Mouse (Mus musculus): ENCODE data around the gene Olfr90. TPM values are rescaled to one million over a fixed set of nuclear protein-coding genes. Genes with fewer than 3 reads are reported as not detected.
A peak's percentile ranks its signal among the peaks of the same experiment; 100 is the strongest.

The Olfr90 gene
- total and polyA plus RNA-seq, 3 experiments: not detected

DNA sequence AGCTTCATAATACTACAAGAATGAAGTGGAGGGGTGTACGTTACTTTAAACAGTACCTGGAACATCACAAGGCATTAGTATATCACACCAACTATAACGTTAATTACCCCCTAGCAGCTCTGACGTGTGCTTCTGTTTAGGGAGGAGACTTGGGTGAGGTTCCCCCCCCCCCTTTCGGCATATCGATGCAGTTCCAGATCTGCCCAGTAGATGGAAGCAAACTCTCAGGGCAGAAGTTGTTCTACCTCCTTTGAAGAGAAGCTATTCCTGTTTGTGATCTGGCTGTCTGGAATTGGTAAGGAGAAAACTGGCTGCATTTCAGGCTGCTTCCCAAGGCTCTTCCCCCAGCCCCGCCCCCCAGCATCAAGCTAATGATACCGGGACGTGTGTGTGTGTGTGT, 5.0 kb downstream of the Olfr90 start:
- no peak overlapping the region for H3K4me3 ChIP-seq (replicated peaks in 1 of 3; ENCODE audit: low read depth in 2 of 3, low read length in 2 of 3, poor library complexity in 1 of 3)
- H3K4me1 ChIP-seq (ENCODE audit: control insufficient read depth in 1 of 2, insufficient read depth in 2 of 2): peaks cover 2 to 10% of the 10 kb centered on the region in 2 experiments; a peak in 1 of 4 replicates
- no peak overlapping the region for H3K27ac ChIP-seq (ENCODE audit: insufficient read depth, low read depth)
- H3K9me3 ChIP-seq (replicated peaks; ENCODE audit: low read length): no peaks in the 10 kb centered on the region
- no peak overlapping the region for H3K4me2 ChIP-seq (ENCODE audit: insufficient read depth, low read depth, poor library complexity, severe bottlenecking)
- no peaks in the 10 kb centered on the region for H3K36me3 ChIP-seq (replicated peaks in 1 of 2; ENCODE audit: control insufficient read depth in 1 of 2, insufficient read depth in 1 of 2, low read length in 1 of 2)
- DNase-seq (ENCODE audit: extremely low read depth): peak; percentile 69
- in situ Hi-C loops (cut with MboI; ENCODE audit: low pct_ligation_motif_present, low pct_unique_long_range_greater_than_20kb, low sequenced_read_pairs) (no loop called here), dilution Hi-C loops (cut with MboI; ENCODE audit: extremely low pct_ligation_motif_present, extremely low pct_unique_long_range_greater_than_20kb, low sequenced_read_pairs) (no loop called here)
- no peaks in the 10 kb centered on the region for H3K79me2 ChIP-seq (replicated peaks; ENCODE audit: control insufficient read depth, extremely low read depth, insufficient read depth, poor library complexity, severe bottlenecking)
- H3K9ac ChIP-seq (ENCODE audit: insufficient read depth, low read depth): no peak overlapping the region
- H3K27me3 ChIP-seq (replicated peaks): no peaks in the 10 kb centered on the region
- TF ChIP-seq CTCF (conservative IDR thresholded peaks at IDR 0.05 in 1 of 2, IDR thresholded peaks at IDR 0.05 in 1 of 2; ENCODE audit: low read depth in 2 of 2, low read length in 2 of 2) (peak; percentile 33 to 82; a peak in 2 of 4 replicates), CHD2 (IDR thresholded peaks at IDR 0.05; ENCODE audit: low read length) (no peak), SMC3 (IDR thresholded peaks at IDR 0.05; ENCODE audit: low read depth, low read length) (peak; percentile 66), MAX (IDR thresholded peaks at IDR 0.05; ENCODE audit: low read length) (no peak), MAZ (IDR thresholded peaks at IDR 0.05; ENCODE audit: low read depth, low read length) (peak; percentile 79; the same call in 1 of the 2 replicates), RAD21 (IDR thresholded peaks at IDR 0.05; ENCODE audit: low read depth, low read length) (peak; percentile 69), ZKSCAN1 (IDR thresholded peaks at IDR 0.05; ENCODE audit: borderline replicate concordance, low read depth, low read length) (no peak), MEF2A (IDR thresholded peaks at IDR 0.05; ENCODE audit: borderline replicate concordance, low read depth, low read length) (no peak)

DNA sequence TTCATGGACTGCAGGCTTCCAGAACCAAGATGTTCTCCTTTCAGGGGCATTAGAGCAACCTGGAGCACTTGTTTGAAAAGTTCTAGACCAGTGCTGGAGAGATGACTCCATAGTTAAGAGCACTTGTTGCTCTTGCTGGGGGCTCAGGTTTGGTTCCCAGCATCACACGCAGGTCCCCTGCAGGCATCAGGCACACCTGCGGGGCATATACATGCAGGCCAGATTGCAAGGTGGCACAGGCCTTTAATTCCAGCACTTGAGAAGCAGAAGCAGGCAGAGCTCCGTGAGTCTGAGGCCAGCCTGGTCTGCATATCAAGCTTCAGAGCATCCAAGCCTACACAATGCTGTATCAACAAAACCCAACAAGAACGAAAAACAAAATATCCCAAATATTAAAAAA, 6.6 kb downstream of the Olfr90 start:
- H3K9ac ChIP-seq (ENCODE audit: insufficient read depth, low read depth): no peak overlapping the region
- no peaks in the 10 kb centered on the region for H3K9me3 ChIP-seq (replicated peaks; ENCODE audit: low read length)
- no peak overlapping the region for H3K27ac ChIP-seq (ENCODE audit: insufficient read depth, low read depth)

DNA sequence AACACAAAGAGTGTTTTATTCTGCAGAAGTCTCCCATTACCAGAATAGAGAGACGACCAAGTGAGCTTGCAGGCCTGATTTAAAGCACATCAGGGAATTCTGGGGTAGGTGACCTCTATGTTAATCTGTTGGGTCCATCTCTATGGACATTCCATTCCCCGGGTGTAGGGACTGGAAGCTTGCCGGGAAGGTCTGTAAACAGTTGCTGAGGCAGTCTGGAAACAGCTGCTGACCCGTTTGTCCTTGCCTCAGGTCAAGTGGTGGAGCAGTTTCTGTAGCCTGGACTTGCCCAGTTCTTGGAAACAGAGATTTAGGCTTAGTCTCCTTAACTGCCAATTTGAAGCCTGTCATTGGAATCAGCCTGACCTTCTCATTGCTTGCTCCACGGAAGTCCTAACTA, 8.2 kb downstream of the Olfr90 start:
- DNase-seq (ENCODE audit: extremely low read depth): no peak
- dilution Hi-C loops (cut with MboI; ENCODE audit: extremely low pct_ligation_motif_present, extremely low pct_unique_long_range_greater_than_20kb, low sequenced_read_pairs): no loop called here
- Histone ChIP-seq H3K27me3 (replicated peaks) (no peaks in the 10 kb centered on the region), H3K9me3 (replicated peaks; ENCODE audit: low read length) (no peaks in the 10 kb centered on the region), H3K4me2 (ENCODE audit: insufficient read depth, low read depth, poor library complexity, severe bottlenecking) (no peak overlapping the region), H3K9ac (ENCODE audit: insufficient read depth, low read depth) (no peak overlapping the region), H3K4me3 (replicated peaks in 1 of 3; ENCODE audit: low read depth in 2 of 3, low read length in 2 of 3, poor library complexity in 1 of 3) (no peak overlapping the region), H3K36me3 (replicated peaks in 1 of 2; ENCODE audit: control insufficient read depth in 1 of 2, insufficient read depth in 1 of 2, low read length in 1 of 2) (peaks cover 2 to 20% of the 10 kb centered on the region in 2 experiments), H3K4me1 (ENCODE audit: control insufficient read depth in 1 of 2, insufficient read depth in 2 of 2) (peaks cover 0 to 10% of the 10 kb centered on the region in 2 experiments; a peak in 1 of 4 replicates), H3K79me2 (replicated peaks; ENCODE audit: control insufficient read depth, extremely low read depth, insufficient read depth, poor library complexity, severe bottlenecking) (no peaks in the 10 kb centered on the region), H3K27ac (ENCODE audit: insufficient read depth, low read depth) (no peak overlapping the region)
- TF ChIP-seq CHD2 (IDR thresholded peaks at IDR 0.05; ENCODE audit: low read length): no peak
- TF ChIP-seq POLR2A (IDR thresholded peaks at IDR 0.05; ENCODE audit: low read depth, low read length): no peak
- TF ChIP-seq RCOR1 (conservative IDR thresholded peaks at IDR 0.05; ENCODE audit: low read depth, low read length): no peak
- TF ChIP-seq MYC (IDR thresholded peaks at IDR 0.05; ENCODE audit: low read depth, low read length): no peak
- no peak for TF ChIP-seq CTCF (conservative IDR thresholded peaks at IDR 0.05 in 1 of 2, IDR thresholded peaks at IDR 0.05 in 1 of 2; ENCODE audit: low read depth in 2 of 2, low read length in 2 of 2)
- TF ChIP-seq MAZ (IDR thresholded peaks at IDR 0.05; ENCODE audit: low read depth, low read length): no peak
- no peak for TF ChIP-seq IRF4 (IDR thresholded peaks at IDR 0.05; ENCODE audit: low read depth, low read length)
- TF ChIP-seq PAX5 (IDR thresholded peaks at IDR 0.05; ENCODE audit: low read length): no peak
- TF ChIP-seq SIN3A (IDR thresholded peaks at IDR 0.05; ENCODE audit: low read length): no peak
- TF ChIP-seq NELFE (IDR thresholded peaks at IDR 0.05; ENCODE audit: low read depth, low read length): no peak
- no peak for TF ChIP-seq UBTF (IDR thresholded peaks at IDR 0.05; ENCODE audit: low read depth, low read length)
- TF ChIP-seq ETS1 (conservative IDR thresholded peaks at IDR 0.05; ENCODE audit: low read depth, low read length): no peak
- TF ChIP-seq TCF12 (IDR thresholded peaks at IDR 0.05; ENCODE audit: low read depth, low read length): no peak
- no peak for TF ChIP-seq ZKSCAN1 (IDR thresholded peaks at IDR 0.05; ENCODE audit: borderline replicate concordance, low read depth, low read length)
- TF ChIP-seq JUND (conservative IDR thresholded peaks at IDR 0.05; ENCODE audit: low read depth, low read length): no peak
- TF ChIP-seq BHLHE40 (IDR thresholded peaks at IDR 0.05; ENCODE audit: low read depth, low read length): no peak
- no peak for TF ChIP-seq E2F4 (IDR thresholded peaks at IDR 0.05; ENCODE audit: insufficient replicate concordance, low read depth, low read length)
- in situ Hi-C loops (cut with MboI; ENCODE audit: low pct_ligation_motif_present, low pct_unique_long_range_greater_than_20kb, low sequenced_read_pairs): no loop called here

More for the DNA sequence above, 6.6 kb downstream of the Olfr90 start:
- dilution Hi-C loops (cut with MboI; ENCODE audit: extremely low pct_ligation_motif_present, extremely low pct_unique_long_range_greater_than_20kb, low sequenced_read_pairs): no loop called here
- peaks cover 0 to 5% of the 10 kb centered on the region in 2 experiments for H3K36me3 ChIP-seq (replicated peaks in 1 of 2; ENCODE audit: control insufficient read depth in 1 of 2, insufficient read depth in 1 of 2, low read length in 1 of 2)
- no peak overlapping the region for H3K4me3 ChIP-seq (replicated peaks in 1 of 3; ENCODE audit: low read depth in 2 of 3, low read length in 2 of 3, poor library complexity in 1 of 3)
- no peak for DNase-seq (ENCODE audit: extremely low read depth)
- H3K79me2 ChIP-seq (replicated peaks; ENCODE audit: control insufficient read depth, extremely low read depth, insufficient read depth, poor library complexity, severe bottlenecking): no peaks in the 10 kb centered on the region
- TF ChIP-seq JUND (conservative IDR thresholded peaks at IDR 0.05; ENCODE audit: low read depth, low read length): no peak
- H3K27me3 ChIP-seq (replicated peaks): no peaks in the 10 kb centered on the region
- in situ Hi-C loops (cut with MboI; ENCODE audit: low pct_ligation_motif_present, low pct_unique_long_range_greater_than_20kb, low sequenced_read_pairs): no loop called here
- peaks cover 2 to 10% of the 10 kb centered on the region in 2 experiments; a peak in 1 of 4 replicates for H3K4me1 ChIP-seq (ENCODE audit: control insufficient read depth in 1 of 2, insufficient read depth in 2 of 2)
- H3K4me2 ChIP-seq (ENCODE audit: insufficient read depth, low read depth, poor library complexity, severe bottlenecking): no peak overlapping the region
